Mouse (Mus musculus): Measurements from ENCODE around the gene Rsf1.

DNA sequence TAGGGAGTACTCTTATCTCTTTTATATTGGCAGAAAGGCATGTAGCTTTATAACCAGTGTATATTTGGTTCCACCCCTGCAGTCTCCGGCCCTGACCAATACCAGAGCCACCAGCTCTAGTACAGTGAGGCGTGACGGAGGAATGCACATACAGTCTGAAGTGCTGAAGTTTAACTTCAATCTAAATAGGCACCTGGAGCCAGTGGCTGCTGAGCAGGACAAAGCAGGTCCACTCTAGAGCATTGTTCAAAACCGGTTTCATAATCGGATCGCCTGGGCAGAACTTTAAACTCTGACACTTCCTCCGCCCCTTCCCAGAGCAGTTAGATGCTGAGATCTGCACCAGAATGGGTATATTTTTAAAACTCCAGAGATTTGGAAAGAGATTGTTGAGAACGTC is 155.3 kb downstream of the Rsf1 start:
- TF ChIP-seq POLR2A (IDR thresholded peaks at IDR 0.05; ENCODE audit: borderline replicate concordance, extremely low read depth, insufficient read depth, insufficient read length, poor library complexity, severe bottlenecking) (no peak), CTCF (IDR thresholded peaks at IDR 0.05; ENCODE audit: borderline replicate concordance, extremely low read depth, insufficient read depth, insufficient read length) (no peak)
